Mouse (Mus musculus): ENCODE data around the gene Wipf2. TPM values are rescaled to one million over a fixed set of nuclear protein-coding genes. Genes with fewer than 3 reads are reported as not detected.
"Not testable (repeated sequence)": the region's sequence is repeated elsewhere in the genome, so short reads cannot be mapped to it uniquely, and the experiment has no call there.

The Wipf2 gene
- total RNA-seq, 2 experiments from 2014 or later: 4.4 to 26.9 TPM

DNA sequence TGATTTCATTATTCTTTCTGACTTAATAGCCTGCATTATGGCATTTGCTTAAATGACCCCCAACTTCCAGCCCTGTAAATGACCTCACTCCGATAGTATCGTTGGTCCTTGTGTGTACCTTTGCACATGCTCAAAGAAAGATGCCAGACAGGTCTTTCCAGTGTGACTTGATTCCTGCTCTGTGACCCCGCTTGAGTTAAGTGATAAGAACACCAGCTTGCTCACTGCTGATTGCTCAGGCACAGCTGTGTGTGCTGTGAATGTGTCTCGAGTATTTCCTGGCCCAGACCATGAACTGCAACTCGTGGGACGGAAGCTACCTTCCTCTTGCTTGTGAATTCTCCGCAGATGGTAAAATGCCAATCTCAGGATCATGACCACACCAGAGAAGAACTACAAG, 41.6 kb downstream of the Wipf2 start:
- ATAC-seq (replicated peaks; ENCODE audit: low FRiP score, low TSS enrichment, poor library complexity, severe bottlenecking): peak; percentile 47

DNA sequence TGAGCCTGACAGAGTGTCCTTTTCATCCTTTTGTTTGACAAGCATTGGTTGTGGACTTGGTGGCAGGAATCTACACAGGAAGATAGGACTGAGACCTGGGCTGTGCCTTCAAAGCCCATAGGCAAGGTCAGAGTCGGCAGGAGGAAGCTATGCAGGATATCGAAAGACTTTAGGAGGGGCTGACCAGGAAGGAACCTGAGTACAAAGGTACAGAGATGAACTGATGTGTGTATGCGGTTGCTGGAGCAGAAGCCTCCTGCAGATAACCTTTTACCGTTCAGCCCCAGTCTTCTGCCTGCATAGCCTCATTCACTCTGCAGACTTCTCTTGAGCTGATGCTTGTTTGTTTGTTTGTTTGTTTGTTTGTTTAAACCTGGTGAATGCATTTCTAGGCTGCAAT, 42.1 kb downstream of the Wipf2 start:
- ATAC-seq (replicated peaks; ENCODE audit: low FRiP score, low TSS enrichment, poor library complexity, severe bottlenecking): no peak

DNA sequence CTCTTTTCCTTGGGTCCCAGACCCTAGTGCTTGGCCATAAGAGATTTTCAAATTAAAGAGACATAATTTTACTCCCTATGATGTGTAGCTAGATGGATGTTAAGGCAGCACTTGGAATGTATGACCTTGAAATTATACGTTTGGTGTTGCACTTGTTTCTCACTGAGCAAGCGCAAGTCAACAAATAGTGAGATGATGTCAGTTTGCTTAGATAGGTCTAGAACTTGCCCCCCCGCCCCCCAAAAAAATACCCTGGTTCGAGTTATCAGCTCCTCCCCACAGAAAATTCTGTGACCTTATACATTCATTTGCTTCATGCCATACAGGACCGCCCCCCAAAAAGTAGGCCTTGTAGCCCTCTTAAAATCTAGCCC, 43.6 kb downstream of the Wipf2 start:
- ATAC-seq (replicated peaks; ENCODE audit: low FRiP score, low TSS enrichment, poor library complexity, severe bottlenecking): no peak

- peak; percentile 74 for ATAC-seq (replicated peaks; ENCODE audit: low FRiP score, low TSS enrichment, poor library complexity, severe bottlenecking)
Observed at GRCm38 (mm10) chr11:98907437-98908173, 44.2 kb downstream of the Wipf2 start, which contains the start of gene Cdc6. TSS of gene Cdc6 (plus strand) at chr11:98907801.

- 0 out of 2 replicates have a peak, but pooled peaks have one; percentile 5 for ATAC-seq (replicated peaks; ENCODE audit: low FRiP score, low TSS enrichment, poor library complexity, severe bottlenecking)
Observed at GRCm38 (mm10) chr11:98909654-98910053, 46.2 kb downstream of the Wipf2 start.

DNA sequence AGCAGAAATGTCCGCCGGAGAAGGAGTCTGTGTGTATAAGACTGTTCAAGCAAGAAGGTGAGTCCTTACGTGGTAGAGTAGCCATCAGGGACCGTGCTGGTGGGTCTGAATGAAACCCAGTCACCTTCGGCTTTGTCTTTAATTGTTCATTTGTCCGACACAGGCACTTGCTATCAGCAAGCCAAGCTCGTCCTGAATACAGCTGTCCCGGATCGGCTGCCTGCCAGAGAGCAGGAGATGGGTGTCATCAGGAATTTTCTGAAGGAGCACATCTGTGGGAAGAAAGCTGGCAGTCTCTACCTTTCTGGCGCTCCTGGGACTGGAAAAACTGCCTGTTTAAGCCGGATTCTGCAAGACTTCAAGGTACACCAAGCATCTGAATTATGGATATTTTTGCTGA, 47.0 kb downstream of the Wipf2 start:
- ATAC-seq (replicated peaks; ENCODE audit: low FRiP score, low TSS enrichment, poor library complexity, severe bottlenecking): no peak

GRCm38 (mm10) chr11:98911498-98911897, 48.1 kb downstream of the Wipf2 start:
- ATAC-seq (replicated peaks; ENCODE audit: low FRiP score, low TSS enrichment, poor library complexity, severe bottlenecking): peak; percentile 68

GRCm38 (mm10) chr11:98914196-98914595, 50.8 kb downstream of the Wipf2 start:
- no peak for ATAC-seq (replicated peaks; ENCODE audit: low FRiP score, low TSS enrichment, poor library complexity, severe bottlenecking)

GRCm38 (mm10) chr11:98916376-98916775, 52.9 kb downstream of the Wipf2 start:
- ATAC-seq (replicated peaks; ENCODE audit: low FRiP score, low TSS enrichment, poor library complexity, severe bottlenecking): not testable (repeated sequence)

- ATAC-seq (replicated peaks; ENCODE audit: low FRiP score, low TSS enrichment, poor library complexity, severe bottlenecking): peak; percentile 72
Observed at GRCm38 (mm10) chr11:98917428-98918005, 54.1 kb downstream of the Wipf2 start.

DNA sequence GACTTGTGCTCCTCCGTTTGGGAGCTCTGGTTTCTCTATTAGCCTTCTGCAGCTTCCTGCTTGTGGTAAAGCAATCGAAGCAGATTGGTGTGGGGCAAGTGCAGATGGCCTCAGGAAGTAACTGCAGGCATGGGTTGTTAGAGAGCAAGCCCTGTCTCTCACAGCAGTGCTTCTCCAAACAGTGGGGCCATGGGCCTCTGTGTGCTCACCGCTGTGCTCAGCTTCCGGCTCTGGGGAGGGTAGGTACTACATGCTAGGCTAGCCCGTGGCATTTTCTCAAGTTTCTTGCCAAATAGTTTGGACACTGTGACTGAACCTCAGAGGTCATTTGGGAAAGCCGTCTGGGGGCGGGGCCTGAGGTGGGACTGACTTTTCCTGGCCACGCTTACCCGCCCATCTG, 54.8 kb downstream of the Wipf2 start:
- peak; percentile 48 for ATAC-seq (replicated peaks; ENCODE audit: low FRiP score, low TSS enrichment, poor library complexity, severe bottlenecking)

GRCm38 (mm10) chr11:98919009-98919408, 55.6 kb downstream of the Wipf2 start:
- ATAC-seq (replicated peaks; ENCODE audit: low FRiP score, low TSS enrichment, poor library complexity, severe bottlenecking): no peak

- ATAC-seq (replicated peaks; ENCODE audit: low FRiP score, low TSS enrichment, poor library complexity, severe bottlenecking): not testable (repeated sequence)
Observed at GRCm38 (mm10) chr11:98921813-98922212, 58.4 kb downstream of the Wipf2 start.

DNA sequence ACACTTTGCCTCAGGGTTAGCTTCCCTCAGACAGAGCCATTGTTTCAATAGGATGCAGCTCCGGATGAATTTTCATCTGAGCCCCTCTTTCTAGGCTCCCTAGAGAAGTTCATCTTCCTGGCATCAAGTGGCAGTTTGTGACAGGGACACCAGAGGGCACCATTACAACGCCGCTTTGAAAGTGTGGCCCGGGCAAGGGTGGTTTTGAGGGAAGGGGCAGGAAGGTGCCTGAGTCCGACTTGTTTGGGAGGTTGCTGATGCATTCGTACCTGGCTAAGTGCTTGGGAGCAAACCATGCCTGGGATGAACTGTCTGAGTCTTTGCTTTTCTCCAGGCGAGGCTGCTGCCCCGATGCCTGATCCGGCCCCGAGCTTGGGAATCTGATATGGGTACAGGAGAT, 58.9 kb downstream of the Wipf2 start:
- not testable (repeated sequence) for ATAC-seq (replicated peaks; ENCODE audit: low FRiP score, low TSS enrichment, poor library complexity, severe bottlenecking)

DNA sequence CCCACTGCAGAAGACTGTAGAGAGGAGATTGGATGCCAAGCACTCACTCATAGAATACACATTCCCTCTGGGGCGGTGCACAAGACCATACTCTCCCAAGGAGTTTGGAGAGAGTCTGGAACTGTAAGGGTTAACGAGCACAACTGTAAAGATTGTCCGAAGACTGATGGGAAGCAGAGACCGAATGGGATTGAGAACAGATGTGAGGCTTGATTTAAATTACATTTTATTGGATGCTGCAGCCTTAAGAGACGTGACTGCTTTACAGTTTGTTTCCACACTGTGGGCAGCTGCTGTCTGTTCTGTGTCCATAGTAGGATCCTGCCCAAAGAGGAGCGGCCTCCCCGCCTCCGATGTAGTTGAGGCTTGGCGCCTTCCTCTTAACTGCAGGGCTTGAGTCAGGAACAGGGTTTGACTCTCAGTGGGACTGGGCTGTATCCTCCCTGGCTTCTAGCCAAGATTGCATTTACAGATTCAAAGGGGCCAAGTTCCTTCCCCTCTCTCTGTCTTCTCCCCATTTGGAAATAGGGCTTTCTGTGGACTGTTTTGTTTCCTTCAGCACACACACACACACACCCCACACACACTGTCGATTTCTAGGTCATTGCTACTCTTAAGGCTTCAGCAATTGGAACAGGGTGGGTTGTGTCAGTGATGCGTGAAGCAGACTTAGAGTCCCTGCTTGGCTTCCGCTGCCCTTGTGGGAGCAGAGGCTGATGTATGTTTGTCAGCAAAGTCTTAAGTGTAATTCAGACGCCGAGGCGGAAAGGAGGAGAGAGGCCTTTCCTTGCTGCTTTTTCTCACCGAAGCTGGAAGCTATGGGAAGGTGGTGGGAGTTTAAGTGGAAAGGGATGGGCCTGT, 59.6 kb downstream of the Wipf2 start:
- ATAC-seq (replicated peaks; ENCODE audit: low FRiP score, low TSS enrichment, poor library complexity, severe bottlenecking): not testable (repeated sequence)

DNA sequence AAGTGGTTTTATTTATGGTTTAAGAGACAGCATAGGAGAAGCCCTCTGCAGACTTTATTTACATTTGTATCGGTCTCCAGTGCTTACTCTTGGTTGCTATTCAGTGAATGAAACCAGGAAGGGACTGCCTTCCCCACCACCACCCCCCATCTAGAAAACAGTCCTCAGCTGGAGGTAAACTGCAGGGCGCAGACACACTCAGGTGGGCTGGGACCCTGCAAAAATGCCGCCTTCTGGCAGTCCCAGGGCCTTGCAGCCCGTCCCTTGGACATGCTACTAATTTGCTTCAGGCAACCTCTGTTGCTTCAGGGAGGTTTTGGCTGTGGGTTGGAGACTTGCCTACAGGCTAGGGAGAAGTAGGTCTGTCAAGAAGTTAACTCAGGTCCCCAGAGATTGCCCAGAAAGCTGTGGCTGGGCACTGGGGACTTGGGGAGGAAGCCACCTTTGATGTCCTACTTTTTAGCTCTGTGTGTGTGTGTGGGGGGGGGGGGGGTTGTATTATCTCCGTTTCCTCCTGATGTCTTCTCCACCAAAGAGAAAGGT, 61.3 kb downstream of the Wipf2 start:
- ATAC-seq (replicated peaks; ENCODE audit: low FRiP score, low TSS enrichment, poor library complexity, severe bottlenecking): no peak

GRCm38 (mm10) chr11:98925265-98925721, 61.9 kb downstream of the Wipf2 start:
- ATAC-seq (replicated peaks; ENCODE audit: low FRiP score, low TSS enrichment, poor library complexity, severe bottlenecking): no peak

DNA sequence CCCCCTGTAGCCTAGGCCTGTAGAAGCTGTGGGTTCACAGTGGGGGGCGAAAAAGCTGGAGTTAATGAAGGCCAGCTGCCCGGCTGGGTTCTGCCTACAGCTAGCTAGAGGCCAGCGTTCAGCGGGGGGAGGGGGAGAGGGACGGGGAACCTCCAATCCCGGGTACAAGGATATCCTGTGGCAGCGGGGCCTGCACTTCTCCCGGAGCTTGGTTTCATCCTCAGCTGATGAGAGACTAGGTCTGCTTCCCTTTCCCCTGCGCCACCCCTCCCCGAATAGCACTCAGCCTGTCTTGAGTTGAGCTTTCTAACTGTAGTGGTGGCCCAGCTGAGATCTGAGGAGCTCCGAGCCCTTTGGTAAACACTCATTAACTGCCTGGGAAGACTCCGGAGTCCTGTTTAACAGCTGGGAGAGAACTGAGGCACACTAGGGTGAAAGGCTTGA, 62.5 kb downstream of the Wipf2 start:
- ATAC-seq (replicated peaks; ENCODE audit: low FRiP score, low TSS enrichment, poor library complexity, severe bottlenecking): no peak

- ATAC-seq (replicated peaks; ENCODE audit: low FRiP score, low TSS enrichment, poor library complexity, severe bottlenecking): no peak
Observed at GRCm38 (mm10) chr11:98926553-98926952, 63.1 kb downstream of the Wipf2 start.
